Mouse (Mus musculus) left cerebral cortex, postnatal 10 days (tissue): ENCODE measurements around the gene Aass. TPM values are rescaled to one million over a fixed set of nuclear protein-coding genes. Genes with fewer than 3 reads are reported as not detected.

ENCODE experiments used
- DNase-seq, 2 experiments: peaks; one replicate each; pipeline ENCODE4 v3.0.0; 2021 to 2022; ENCODE audit warnings: low spot score in 2 of 2, mixed read lengths in 1 of 2; ENCODE audit errors: extremely low spot score in 1 of 2
- intact Hi-C: fragments of 180-260 bp; cut with DNase I; formaldehyde crosslinking; loops from one replicate; pipeline ENCODE4 v1.15.1; 2025
- total RNA-seq, 2 experiments: library from RNA; stranded (reverse); gene quantifications; 2 replicates each; pipeline ENCODE4 v1.2.3; 2021

The Aass gene
- total RNA-seq, 2 experiments from 2014 or later, result 0.85 to 2.4 TPM

DNA sequence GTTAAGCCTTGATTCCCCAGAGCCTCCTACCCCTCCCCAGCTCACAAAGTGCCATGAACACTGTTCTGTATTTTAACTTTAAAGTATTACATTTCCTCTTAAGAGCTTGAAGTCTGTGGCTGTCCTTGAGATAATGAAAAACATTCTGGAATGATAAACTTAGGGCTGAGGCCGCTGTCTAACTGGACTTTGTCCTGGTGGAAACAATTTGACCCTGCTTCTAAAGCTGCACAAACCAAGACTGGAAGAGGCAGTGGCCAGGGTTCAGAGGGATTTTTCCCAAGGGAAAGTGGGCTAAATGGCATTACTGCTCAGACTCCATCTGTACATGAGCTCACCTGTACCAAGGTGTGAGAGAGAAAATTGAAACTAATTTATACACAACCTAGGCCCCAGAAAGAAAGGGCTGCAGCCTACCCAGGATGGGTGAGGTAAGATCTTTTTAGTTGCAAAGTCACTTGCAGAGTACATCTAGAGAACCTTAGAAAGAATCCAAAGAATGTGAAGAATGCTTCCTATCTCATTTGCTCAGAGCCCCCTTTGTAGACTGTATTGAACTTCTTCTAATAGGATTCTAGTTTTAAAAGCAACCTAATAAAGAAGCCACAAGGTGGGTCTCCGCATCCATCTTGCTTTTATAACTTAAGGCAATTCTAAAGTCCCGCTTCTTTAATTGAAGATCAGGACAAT lies 52.6 kb downstream of the Aass start:
- intact Hi-C loops, result no loop called here
- DNase-seq, result no peak

DNA sequence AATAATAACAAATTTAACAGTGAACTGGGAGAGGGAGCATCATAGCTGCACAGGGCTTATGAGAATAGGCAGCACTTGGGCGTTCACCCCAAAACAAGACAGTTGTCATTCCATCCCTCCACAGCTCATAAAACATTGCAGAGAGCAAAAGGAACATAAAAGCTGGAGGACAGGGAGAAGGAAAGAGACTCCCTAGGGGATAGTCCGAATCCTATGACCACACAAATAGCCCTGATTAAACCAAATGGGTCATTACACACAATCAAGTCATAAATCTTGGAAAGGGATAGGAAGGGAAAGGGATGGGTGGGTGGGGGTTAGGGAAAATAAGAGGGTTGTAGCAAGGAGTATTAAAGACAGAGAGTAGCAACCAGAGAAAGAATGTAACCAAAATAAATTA lies 54.5 kb downstream of the Aass start:
- no peak for DNase-seq
- intact Hi-C loops, result no loop called here

DNA sequence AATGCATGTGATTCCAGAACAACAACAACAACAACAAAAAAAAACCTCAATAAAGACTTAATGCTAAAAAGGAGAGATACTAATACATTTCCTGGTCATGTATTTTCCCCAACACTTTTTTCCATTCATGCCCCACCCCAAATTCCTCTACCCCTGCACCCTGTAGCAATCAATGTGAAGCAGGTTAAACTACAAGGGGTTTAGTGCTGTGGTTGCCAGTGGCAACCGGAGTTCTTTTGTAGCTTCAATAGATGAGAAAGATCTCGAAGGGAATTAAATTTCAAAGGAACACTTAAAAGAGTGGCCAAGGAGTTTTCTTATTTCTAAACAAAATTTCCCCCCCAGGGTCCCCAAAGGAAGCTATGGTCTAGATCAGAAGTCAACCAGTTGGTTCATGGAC lies 56.7 kb downstream of the Aass start:
- intact Hi-C loops, result no loop called here

DNA sequence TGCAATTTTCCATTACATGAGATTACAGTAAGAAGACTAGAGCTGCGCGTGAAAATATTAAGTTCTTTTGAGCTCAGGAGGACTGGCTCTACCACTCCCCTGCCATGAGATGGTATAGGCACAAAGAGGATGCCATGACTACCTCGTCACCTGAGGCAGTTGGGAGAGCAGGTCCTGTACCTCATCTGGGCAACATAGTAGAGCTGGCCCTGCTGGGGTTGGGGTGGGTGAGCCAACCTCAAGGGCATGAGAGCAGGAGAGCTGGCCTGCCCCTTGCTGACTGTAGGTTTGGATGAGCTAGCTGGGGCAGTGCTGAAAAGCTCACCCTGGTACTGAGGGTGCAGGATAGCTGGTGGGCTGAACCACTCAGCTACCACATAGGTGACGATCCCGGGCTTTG lies 77.1 kb downstream of the Aass start:
- intact Hi-C loops, result no loop called here
- no peak for DNase-seq

More for the DNA sequence above, 56.7 kb downstream of the Aass start:
- DNase-seq, result no peak

DNA sequence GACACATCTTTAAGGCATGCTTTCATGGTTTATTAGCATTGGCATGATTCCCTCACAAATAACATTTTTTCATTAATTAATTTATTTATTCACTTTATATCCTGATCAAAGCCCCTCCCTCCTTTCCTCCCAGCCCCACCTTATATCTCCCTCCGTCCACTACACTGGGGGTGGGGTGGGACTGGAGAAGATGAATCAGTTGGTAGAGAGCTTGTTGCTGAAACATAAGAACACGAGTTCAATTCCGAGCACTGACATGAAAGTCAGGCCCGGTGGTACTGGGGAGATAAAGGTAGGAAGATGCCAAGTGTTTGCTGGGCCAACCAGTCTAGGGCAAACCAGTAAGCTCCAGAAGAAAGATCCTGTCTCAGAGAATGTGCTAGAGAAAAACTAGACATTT lies 84.0 kb downstream of the Aass start:
- no peak for DNase-seq
- intact Hi-C loops, result no loop called here

DNA sequence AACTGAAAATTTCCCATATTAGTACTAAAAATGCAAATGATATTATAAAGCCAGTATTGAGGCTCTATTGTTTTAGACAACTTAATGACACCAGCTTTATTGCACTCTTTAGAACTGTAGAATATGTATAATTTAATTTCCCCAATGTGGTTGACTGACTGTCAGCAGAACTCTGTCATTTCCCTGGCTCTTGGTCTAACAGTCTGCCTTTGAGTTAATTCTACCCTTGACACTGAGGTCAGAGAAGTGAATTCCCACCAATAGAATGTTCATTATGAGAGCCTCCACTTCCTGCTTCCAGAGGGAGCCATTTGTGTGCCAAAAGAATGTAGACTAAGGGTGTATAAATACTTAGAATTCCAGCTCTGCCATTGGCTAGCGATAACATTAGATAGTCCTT lies 104.5 kb downstream of the Aass start:
- intact Hi-C loops, result no loop called here
- no peak for DNase-seq

Other genes with a start within 250 kb of the Aass start
- gene Fezf1, start 115.4 kb upstream of the Aass start, total RNA-seq, result under 1 TPM; 0.18 to 0.49 TPM